Mouse (Mus musculus) E14TG2a.4 (cell line): ENCODE results near the gene Mkrn2.

ENCODE experiments used
- H3K27me3 ChIP-seq: 2 replicates; pipeline ENCODE4 v1.6.1; 2014; ENCODE audit warnings: low read length, control low read depth; ENCODE audit not compliant: insufficient read depth
- H3K36me3 ChIP-seq: 2 replicates; pipeline ENCODE4 v1.6.1; 2014; ENCODE audit warnings: low read length, control low read depth; ENCODE audit not compliant: insufficient read depth
- H3K4me1 ChIP-seq: replicated peaks from 2 replicates; pipeline ENCODE4 v1.6.1; 2014; ENCODE audit warnings: low read depth, low read length, control low read depth
- H3K4me3 ChIP-seq: replicated peaks from 2 replicates; pipeline ENCODE4 v1.5.1; 2014; ENCODE audit warnings: mild to moderate bottlenecking, low read length
- H3K9me3 ChIP-seq: 2 replicates; pipeline ENCODE4 v1.6.1; 2014; ENCODE audit warnings: low read length, control low read depth
- CTCF ChIP-seq: conservative IDR thresholded peaks from 2 replicates; pipeline ENCODE4 v1.5.1; 2014; ENCODE audit warnings: low read length
- NANOG ChIP-seq: IDR thresholded peaks from 2 replicates; pipeline ENCODE4 v1.6.1; 2014; ENCODE audit warnings: borderline replicate concordance, low read length, mixed read lengths
- POU5F1 ChIP-seq: IDR thresholded peaks from 2 replicates; pipeline ENCODE4 v1.6.1; 2014; ENCODE audit warnings: low read length, borderline replicate concordance

Mkrn2 gene

GRCm38 (mm10) chr6:115651719-115652118 is 50.0 kb downstream of the Mkrn2 start:
- H3K27me3 ChIP-seq, result no peaks in the 10 kb centered on the region
- TF ChIP-seq NANOG (no peak), CTCF (no peak), POU5F1 (no peak)
- H3K4me1 ChIP-seq, result peaks cover 98% of the 10 kb centered on the region
- no peaks in the 10 kb centered on the region for H3K9me3 ChIP-seq
- peak overlapping the region; percentile 55; the same call in 1 of the 2 replicates for H3K4me3 ChIP-seq
- H3K36me3 ChIP-seq, result peaks cover 6% of the 10 kb centered on the region

DNA sequence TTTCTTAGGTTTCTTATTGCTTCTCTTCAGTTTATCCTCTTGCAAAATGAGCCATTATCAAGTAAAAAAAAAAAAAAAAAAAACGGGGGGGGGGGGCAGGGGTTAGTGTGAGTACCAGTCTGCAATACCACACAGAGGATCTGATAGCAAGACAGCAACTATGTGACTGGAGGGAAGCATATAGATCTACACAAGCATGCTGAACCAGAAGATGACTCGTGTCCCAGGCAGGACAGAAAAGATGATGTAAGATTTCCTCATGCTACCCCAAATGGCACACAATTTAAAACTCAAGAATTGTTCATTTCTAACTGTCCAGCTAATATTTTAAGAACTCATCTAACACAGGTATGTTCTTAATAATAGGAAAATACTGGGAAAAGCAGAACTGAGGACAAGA is 52.2 kb downstream of the Mkrn2 start:
- Histone ChIP-seq H3K27me3 (no peaks in the 10 kb centered on the region), H3K4me1 (peaks cover 89% of the 10 kb centered on the region), H3K36me3 (peaks cover 8% of the 10 kb centered on the region), H3K9me3 (no peaks in the 10 kb centered on the region), H3K4me3 (no peak overlapping the region)
- TF ChIP-seq POU5F1 (no peak), NANOG (no peak)

GRCm38 (mm10) chr6:115658802-115659201 is 57.1 kb downstream of the Mkrn2 start:
- no peaks in the 10 kb centered on the region for H3K27me3 ChIP-seq
- no peak for TF ChIP-seq POU5F1
- TF ChIP-seq NANOG, result no peak
- no peak overlapping the region for H3K4me3 ChIP-seq
- H3K9me3 ChIP-seq, result no peaks in the 10 kb centered on the region
- H3K36me3 ChIP-seq, result peaks cover 22% of the 10 kb centered on the region
- peaks cover 86% of the 10 kb centered on the region for H3K4me1 ChIP-seq

- Histone ChIP-seq H3K9me3 (no peaks in the 10 kb centered on the region), H3K27me3 (no peaks in the 10 kb centered on the region), H3K4me1 (peaks cover 66% of the 10 kb centered on the region), H3K36me3 (peaks cover 36% of the 10 kb centered on the region), H3K4me3 (no peak overlapping the region)
- no peak for TF ChIP-seq POU5F1
- no peak for TF ChIP-seq CTCF
- no peak for TF ChIP-seq NANOG
These were observed 62.6 kb downstream of the Mkrn2 start for GRCm38 (mm10) chr6:115664268-115664667.

DNA sequence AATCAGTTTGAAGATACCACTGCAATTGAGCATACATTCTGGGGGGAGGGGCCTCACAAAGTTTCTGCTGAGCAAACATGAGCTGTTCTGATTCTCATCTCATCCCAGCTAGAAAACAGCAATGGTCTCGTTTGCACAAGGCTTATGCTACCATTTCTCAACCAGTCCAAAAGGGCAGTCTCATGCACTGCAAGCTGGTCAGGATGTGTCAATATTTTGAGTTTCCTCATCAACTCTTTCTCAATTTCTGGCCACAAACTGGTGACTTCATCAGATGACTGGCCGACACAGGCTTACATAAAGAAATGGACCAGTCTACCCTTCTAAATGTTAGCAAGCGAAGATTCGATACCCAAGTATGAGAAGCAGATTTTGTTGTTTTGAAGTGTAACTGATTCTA is 64.9 kb downstream of the Mkrn2 start:
- no peaks in the 10 kb centered on the region for H3K27me3 ChIP-seq
- H3K4me3 ChIP-seq, result no peak overlapping the region
- H3K4me1 ChIP-seq, result peaks cover 65% of the 10 kb centered on the region
- TF ChIP-seq NANOG (no peak), CTCF (no peak), POU5F1 (no peak)
- H3K9me3 ChIP-seq, result no peaks in the 10 kb centered on the region
- H3K36me3 ChIP-seq, result peaks cover 38% of the 10 kb centered on the region
